Comparison of ENCODE assay signal across 20 mouse cellular contexts in genomic region chr15:85956202-85956601, GRCm38 (mm10).
A peak's percentile ranks its signal among the peaks of the same experiment; 100 is the strongest.
DNase-seq lines count a peak whose midpoint lies in the region; ATAC-seq lines count a peak whose summit lies in the region.
"Had no signal": no experiment of that assay in that cellular context is flagged by ENCODE, and none has a peak within 500 bp of the region (broad histone marks: within the 10 kb centered on the region; RNA-seq: fewer than 3 reads in every experiment).

No protein-coding gene starts in this region.

- no peak overlapping the region for H3K4me3 ChIP-seq in heart, embryonic 10.5 days
- no peak overlapping the region for H3K4me3 ChIP-seq in heart, embryonic 12.5 days
- H3K4me3 ChIP-seq: gastrocnemius, adult 2 months; heart, adult 2 months; hindbrain, embryonic 13.5 days; intestine, embryonic 15.5 days; layer of hippocampus, adult 2 months; liver, embryonic 12.5 days; megakaryocyte, embryonic 14.5 days had no signal

- WGBS in heart, embryonic 10.5 days, result 70% methylated on average over 6 of the region's 6 CpGs
- WGBS in heart, embryonic 12.5 days, result 64% methylated on average over 6 of the region's 6 CpGs

- ATAC-seq in heart, embryonic 12.5 days (ENCODE audit: insufficient number of reproducible peaks, low FRiP score), result no peak
- ATAC-seq: activated CD4-positive, CD25-positive, alpha-beta regulatory T cell, adult 4 months; forebrain, embryonic 16.5 days; intestine, embryonic 15.5 days; liver, embryonic 12.5 days; Patski had no signal

- no peaks in the 10 kb centered on the region for H3K9me3 ChIP-seq in heart, embryonic 10.5 days
- 0 out of 2 replicates have a peak, but pooled peaks cover 5% of the 10 kb centered on the region for H3K9me3 ChIP-seq in heart, embryonic 12.5 days (replicated peaks)
- H3K9me3 ChIP-seq: hindbrain, embryonic 13.5 days; intestine, embryonic 15.5 days; liver, embryonic 12.5 days had no signal

- no peak for DNase-seq in heart, embryonic 10.5 days (ENCODE audit: low spot score)
- peak; percentile 20 for DNase-seq in CD4-positive helper T cell, adult 2 months (ENCODE audit: low read depth, low spot score)
- peak; percentile 29 for DNase-seq in naive thymus-derived CD4-positive, alpha-beta T cell, adult 2 months (ENCODE audit: low read depth)
- peak; percentile 18 to 31 for DNase-seq in thymus, postnatal 10 days (ENCODE audit: low spot score in 2 of 2)
- DNase-seq in adrenal gland, postnatal 4 days (ENCODE audit: low spot score in 2 of 2), result no peak
- no peak for DNase-seq in cerebellum, postnatal 4 days (ENCODE audit: low spot score in 2 of 2)
- no peak for DNase-seq in urinary bladder, postnatal 10 days (ENCODE audit: low spot score)
- DNase-seq: cerebellum, adult 9-11 months; gastrocnemius, adult 2 months; heart, adult 2 months; left cerebral cortex, postnatal 4 days had no signal

- no peak overlapping the region for H3K4me2 ChIP-seq in heart, embryonic 12.5 days
- H3K4me2 ChIP-seq: hindbrain, embryonic 13.5 days; intestine, embryonic 15.5 days; liver, embryonic 12.5 days had no signal

- no peak overlapping the region for H3K9ac ChIP-seq in heart, embryonic 12.5 days
- H3K9ac ChIP-seq: hindbrain, embryonic 13.5 days; intestine, embryonic 15.5 days; liver, embryonic 12.5 days had no signal

- 0 out of 2 replicates have a peak overlapping the region, but pooled peaks have one; percentile 42 for H3K27ac ChIP-seq in heart, embryonic 10.5 days
- no peak overlapping the region for H3K27ac ChIP-seq in heart, embryonic 12.5 days (ENCODE audit: poor library complexity, severe bottlenecking)
- H3K27ac ChIP-seq: gastrocnemius, adult 2 months; heart, adult 2 months; hindbrain, embryonic 13.5 days; intestine, embryonic 15.5 days; layer of hippocampus, adult 2 months; liver, embryonic 12.5 days had no signal

- H3K4me1 ChIP-seq in heart, embryonic 10.5 days, result peaks cover 22% of the 10 kb centered on the region
- peaks cover 18% of the 10 kb centered on the region for H3K4me1 ChIP-seq in heart, embryonic 12.5 days (replicated peaks)
- H3K4me1 ChIP-seq: liver, embryonic 12.5 days had no signal

- H3K27me3 ChIP-seq in heart, embryonic 10.5 days (ENCODE audit: insufficient read depth, poor library complexity, severe bottlenecking), result 0 out of 2 replicates have a peak, but pooled peaks cover 3% of the 10 kb centered on the region
- no peaks in the 10 kb centered on the region for H3K27me3 ChIP-seq in heart, embryonic 12.5 days (replicated peaks)
- H3K27me3 ChIP-seq: hindbrain, embryonic 13.5 days; intestine, embryonic 15.5 days; Patski had no signal

- H3K36me3 ChIP-seq in heart, embryonic 10.5 days, result peaks cover 16% of the 10 kb centered on the region; the same call in 1 of the 2 replicates
- 0 out of 2 replicates have a peak, but pooled peaks cover 4% of the 10 kb centered on the region for H3K36me3 ChIP-seq in heart, embryonic 12.5 days
- H3K36me3 ChIP-seq: hindbrain, embryonic 13.5 days; intestine, embryonic 15.5 days; liver, embryonic 12.5 days had no signal

Comparison
In these comparisons a context has a peak if more than half of its experiments do, and no peak if none do; other contexts are left out.
1. DNase-seq: peak in CD4-positive helper T cell, adult 2 months (single experiment), naive thymus-derived CD4-positive, alpha-beta T cell, adult 2 months (single experiment) and thymus, postnatal 10 days (2 of 2); none in heart, embryonic 10.5 days (single experiment), adrenal gland, postnatal 4 days (0 of 2), cerebellum, postnatal 4 days (0 of 2) and urinary bladder, postnatal 10 days (single experiment).